Mouse (Mus musculus): ENCODE data around the gene Aspscr1. TPM values are rescaled to one million over a fixed set of nuclear protein-coding genes. Genes with fewer than 3 reads are reported as not detected.

Aspscr1 gene
- total and polyA plus RNA-seq, 3 experiments: 35.2 to 38.6 (median 38.3) TPM

DNA sequence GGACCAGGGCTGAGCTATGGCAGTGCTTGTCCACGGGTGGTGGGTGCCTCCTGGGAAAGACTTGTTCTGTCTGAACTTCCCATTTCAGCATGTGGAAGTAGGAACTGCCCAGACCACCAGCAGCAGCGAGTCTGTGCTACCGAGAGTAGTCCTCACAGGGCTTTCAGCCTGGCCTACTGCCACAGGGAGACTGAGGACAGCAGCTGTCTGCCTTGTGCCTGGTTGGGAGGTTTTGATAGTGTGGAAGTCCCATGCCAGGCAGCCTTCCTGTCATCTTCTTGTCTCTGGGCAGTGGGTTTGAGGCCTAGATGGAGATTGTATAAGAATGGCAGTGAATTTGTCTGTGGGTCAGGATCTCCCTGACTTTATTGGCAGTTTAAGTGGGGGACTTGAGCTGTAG, 16.6 kb downstream of the Aspscr1 start:
- Histone ChIP-seq H3K4me1 (ENCODE audit: control insufficient read depth, insufficient read depth, low read length) (peaks cover 6% of the 10 kb centered on the region), H3K36me3 (ENCODE audit: control insufficient read depth, insufficient read depth, low read length) (no peaks in the 10 kb centered on the region), H3K4me3 (no peak overlapping the region), H3K27me3 (ENCODE audit: control insufficient read depth, insufficient read depth, low read length) (no peaks in the 10 kb centered on the region), H3K9ac (ENCODE audit: low read depth, low read length) (no peak overlapping the region), H3K27ac (no peak overlapping the region), H3K79me2 (replicated peaks; ENCODE audit: control insufficient read depth, insufficient read depth, low read length) (0 out of 2 replicates have a peak, but pooled peaks cover 1% of the 10 kb centered on the region)
- DNase-seq: no peak
- TF ChIP-seq POLR2A (IDR thresholded peaks at IDR 0.05; ENCODE audit: insufficient read depth, low read depth, low read length): no peak
- TF ChIP-seq EP300 (IDR thresholded peaks at IDR 0.05; ENCODE audit: insufficient read depth, low read depth, low read length): no peak
- no peak for TF ChIP-seq CTCF (IDR thresholded peaks at IDR 0.05)
- 66% methylated on average over 3 of the region's 3 CpGs for WGBS
- intact Hi-C loops (cut with DNase I): no loop called here

GRCm38 (mm10) chr11:120692471-120693011, 19.8 kb downstream of the Aspscr1 start:
- H3K36me3 ChIP-seq (ENCODE audit: control insufficient read depth, insufficient read depth, low read length): no peaks in the 10 kb centered on the region
- H3K4me3 ChIP-seq: no peak overlapping the region
- no peaks in the 10 kb centered on the region for H3K27me3 ChIP-seq (ENCODE audit: control insufficient read depth, insufficient read depth, low read length)
- no peak overlapping the region for H3K27ac ChIP-seq
- 49% methylated on average over 4 of the region's 4 CpGs for WGBS
- DNase-seq: no peak
- H3K9ac ChIP-seq (ENCODE audit: low read depth, low read length): no peak overlapping the region
- H3K4me1 ChIP-seq (ENCODE audit: control insufficient read depth, insufficient read depth, low read length): peaks cover 4% of the 10 kb centered on the region
- TF ChIP-seq POLR2A (IDR thresholded peaks at IDR 0.05; ENCODE audit: insufficient read depth, low read depth, low read length): no peak
- no peak for TF ChIP-seq EP300 (IDR thresholded peaks at IDR 0.05; ENCODE audit: insufficient read depth, low read depth, low read length)
- no peak for TF ChIP-seq CTCF (IDR thresholded peaks at IDR 0.05)
- intact Hi-C loops (cut with DNase I): no loop called here
- 0 out of 2 replicates have a peak, but pooled peaks cover 1% of the 10 kb centered on the region for H3K79me2 ChIP-seq (replicated peaks; ENCODE audit: control insufficient read depth, insufficient read depth, low read length)

GRCm38 (mm10) chr11:120693461-120693860, 20.7 kb downstream of the Aspscr1 start:
- no peak overlapping the region for H3K9ac ChIP-seq (ENCODE audit: low read depth, low read length)
- H3K27me3 ChIP-seq (ENCODE audit: control insufficient read depth, insufficient read depth, low read length): no peaks in the 10 kb centered on the region
- intact Hi-C loops (cut with DNase I): no loop called here
- 0 out of 2 replicates have a peak, but pooled peaks cover 1% of the 10 kb centered on the region for H3K79me2 ChIP-seq (replicated peaks; ENCODE audit: control insufficient read depth, insufficient read depth, low read length)
- 88% methylated on average over 3 of the region's 3 CpGs for WGBS
- H3K4me1 ChIP-seq (ENCODE audit: control insufficient read depth, insufficient read depth, low read length): peaks cover 4% of the 10 kb centered on the region
- H3K4me3 ChIP-seq: no peak overlapping the region
- no peak for TF ChIP-seq CTCF (IDR thresholded peaks at IDR 0.05)
- TF ChIP-seq EP300 (IDR thresholded peaks at IDR 0.05; ENCODE audit: insufficient read depth, low read depth, low read length): no peak
- TF ChIP-seq POLR2A (IDR thresholded peaks at IDR 0.05; ENCODE audit: insufficient read depth, low read depth, low read length): no peak
- H3K36me3 ChIP-seq (ENCODE audit: control insufficient read depth, insufficient read depth, low read length): no peaks in the 10 kb centered on the region
- H3K27ac ChIP-seq: no peak overlapping the region
- DNase-seq: no peak

- Histone ChIP-seq H3K4me3 (no peak overlapping the region), H3K9ac (ENCODE audit: low read depth, low read length) (no peak overlapping the region), H3K36me3 (ENCODE audit: control insufficient read depth, insufficient read depth, low read length) (no peaks in the 10 kb centered on the region), H3K4me1 (ENCODE audit: control insufficient read depth, insufficient read depth, low read length) (peaks cover 4% of the 10 kb centered on the region), H3K79me2 (replicated peaks; ENCODE audit: control insufficient read depth, insufficient read depth, low read length) (no peaks in the 10 kb centered on the region), H3K27ac (no peak overlapping the region), H3K27me3 (ENCODE audit: control insufficient read depth, insufficient read depth, low read length) (no peaks in the 10 kb centered on the region)
- intact Hi-C loops (cut with DNase I): no loop called here
- DNase-seq: no peak
- WGBS: 75% methylated on average over 4 of the region's 4 CpGs
- TF ChIP-seq EP300 (IDR thresholded peaks at IDR 0.05; ENCODE audit: insufficient read depth, low read depth, low read length): no peak
- TF ChIP-seq POLR2A (IDR thresholded peaks at IDR 0.05; ENCODE audit: insufficient read depth, low read depth, low read length): no peak
- TF ChIP-seq CTCF (IDR thresholded peaks at IDR 0.05): no peak
Observed at GRCm38 (mm10) chr11:120695184-120695583, 22.4 kb downstream of the Aspscr1 start.

DNA sequence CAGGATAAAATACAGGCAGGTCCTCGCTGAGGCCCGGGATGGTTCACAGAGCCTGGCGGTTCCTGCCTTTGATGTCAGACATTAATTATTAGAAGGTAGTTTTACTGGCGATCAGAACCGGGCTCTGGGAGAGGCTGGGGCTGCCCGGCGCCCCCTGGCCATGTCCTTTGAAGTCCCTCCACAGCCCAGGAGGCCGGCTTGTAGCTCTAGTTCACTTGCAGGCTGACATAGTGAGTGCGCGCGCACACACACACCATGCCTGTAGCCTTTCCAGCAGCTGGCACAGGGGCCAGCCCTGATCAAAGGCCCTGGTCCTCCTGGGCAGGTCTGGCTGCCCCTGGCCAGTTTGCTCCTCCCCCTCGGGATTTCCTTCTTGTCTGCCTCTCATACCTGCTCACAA, 22.9 kb downstream of the Aspscr1 start:
- TF ChIP-seq CTCF (IDR thresholded peaks at IDR 0.05): no peak
- TF ChIP-seq POLR2A (IDR thresholded peaks at IDR 0.05; ENCODE audit: insufficient read depth, low read depth, low read length): no peak
- no peak for TF ChIP-seq EP300 (IDR thresholded peaks at IDR 0.05; ENCODE audit: insufficient read depth, low read depth, low read length)
- no peak overlapping the region for H3K9ac ChIP-seq (ENCODE audit: low read depth, low read length)
- no peaks in the 10 kb centered on the region for H3K79me2 ChIP-seq (replicated peaks; ENCODE audit: control insufficient read depth, insufficient read depth, low read length)
- WGBS: 90% methylated on average over 12 of the region's 12 CpGs
- H3K4me1 ChIP-seq (ENCODE audit: control insufficient read depth, insufficient read depth, low read length): peaks cover 4% of the 10 kb centered on the region
- no peak for DNase-seq
- no peaks in the 10 kb centered on the region for H3K36me3 ChIP-seq (ENCODE audit: control insufficient read depth, insufficient read depth, low read length)
- intact Hi-C loops (cut with DNase I): no loop called here
- no peak overlapping the region for H3K4me3 ChIP-seq
- no peaks in the 10 kb centered on the region for H3K27me3 ChIP-seq (ENCODE audit: control insufficient read depth, insufficient read depth, low read length)
- no peak overlapping the region for H3K27ac ChIP-seq

DNA sequence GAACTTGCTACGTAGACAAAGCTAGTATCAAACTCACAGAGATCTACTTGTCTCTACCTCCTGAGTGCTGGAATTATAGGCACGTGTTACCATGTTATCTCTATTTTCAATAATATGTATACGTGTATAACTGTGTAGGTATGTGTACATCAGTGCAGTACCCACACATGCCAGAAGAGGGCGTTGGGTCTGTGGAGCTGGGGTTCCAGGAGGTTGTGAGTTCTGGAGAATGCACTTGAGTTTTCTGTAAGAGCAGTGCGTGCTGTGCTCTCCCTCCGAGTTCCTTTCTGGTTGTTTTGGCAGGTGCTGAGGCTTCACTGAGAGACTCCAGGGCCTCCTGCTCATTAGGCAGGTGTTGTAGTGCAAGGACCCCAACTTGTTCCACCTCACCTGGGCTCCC, 23.8 kb downstream of the Aspscr1 start:
- no peak for DNase-seq
- Histone ChIP-seq H3K79me2 (replicated peaks; ENCODE audit: control insufficient read depth, insufficient read depth, low read length) (no peaks in the 10 kb centered on the region), H3K27me3 (ENCODE audit: control insufficient read depth, insufficient read depth, low read length) (no peaks in the 10 kb centered on the region), H3K36me3 (ENCODE audit: control insufficient read depth, insufficient read depth, low read length) (no peaks in the 10 kb centered on the region), H3K9ac (ENCODE audit: low read depth, low read length) (no peak overlapping the region), H3K4me1 (ENCODE audit: control insufficient read depth, insufficient read depth, low read length) (peaks cover 4% of the 10 kb centered on the region), H3K27ac (no peak overlapping the region), H3K4me3 (no peak overlapping the region)
- intact Hi-C loops (cut with DNase I): no loop called here
- TF ChIP-seq POLR2A (IDR thresholded peaks at IDR 0.05; ENCODE audit: insufficient read depth, low read depth, low read length): no peak
- TF ChIP-seq CTCF (IDR thresholded peaks at IDR 0.05): peak; percentile 50
- no peak for TF ChIP-seq EP300 (IDR thresholded peaks at IDR 0.05; ENCODE audit: insufficient read depth, low read depth, low read length)
- WGBS: 93% methylated on average over 6 of the region's 6 CpGs
